Mouse (Mus musculus) forebrain, embryonic 12.5 days (tissue): ENCODE measurements at regions not wholly inside any gene's neighbourhood (a gene's known extent, or its start where the extent isn't known, plus 50 kb on each side); places are given as distances from the start of the nearest gene placed in this dataset.

Experiments used
- ATAC-seq: fragments of 200-750 bp; cut with Nextera tagmentation; 2 replicates; pipeline ENCODE4 v1.8.0; 2017; ENCODE audit warnings: moderate TSS enrichment; ENCODE audit not compliant: low FRiP score
- H3K27ac ChIP-seq: fragments of 300-500 bp; sonication (generic); 2 replicates; pipeline ENCODE4 v1.5.1; 2016; ENCODE audit warnings: mild to moderate bottlenecking
- H3K27me3 ChIP-seq: fragments of 300-500 bp; sonication (generic); 2 replicates; pipeline ENCODE4 v1.6.1; 2016; ENCODE audit warnings: mild to moderate bottlenecking
- H3K36me3 ChIP-seq: fragments of 300-500 bp; sonication (generic); replicated peaks from 2 replicates; pipeline ENCODE4 v1.6.1; 2016; ENCODE audit warnings: mild to moderate bottlenecking
- H3K4me1 ChIP-seq: fragments of 300-500 bp; sonication (generic); 2 replicates; pipeline ENCODE4 v1.6.1; 2016
- H3K4me2 ChIP-seq: fragments of 300-500 bp; sonication (generic); 2 replicates; pipeline ENCODE4 v1.6.1; 2016; ENCODE audit warnings: mild to moderate bottlenecking, moderate library complexity
- H3K4me3 ChIP-seq: fragments of 300-500 bp; sonication (generic); replicated peaks from 2 replicates; pipeline ENCODE4 v1.5.1; 2016; ENCODE audit warnings: mild to moderate bottlenecking
- H3K9ac ChIP-seq: fragments of 300-500 bp; sonication (generic); 2 replicates; pipeline ENCODE4 v1.6.1; 2016; ENCODE audit warnings: mild to moderate bottlenecking
- H3K9me3 ChIP-seq: fragments of 300-500 bp; sonication (generic); 2 replicates; pipeline ENCODE4 v1.6.1; 2016
- WGBS: fragments of 180-500 bp; shearing (Covaris S2); methylation state at CpG from one replicate; pipeline ENCODE4 v1.1.7; 2016; 5-methylcytosine and 5-hydroxymethylcytosine counted together

GRCm38 (mm10) chr6:20555320-20555883, 659.9 kb upstream of the Kcnd2 start:
- Histone ChIP-seq H3K27me3 (no peaks in the 10 kb centered on the region), H3K9me3 (no peaks in the 10 kb centered on the region), H3K36me3 (no peaks in the 10 kb centered on the region), H3K9ac (no peak overlapping the region), H3K27ac (no peak overlapping the region), H3K4me1 (no peaks in the 10 kb centered on the region), H3K4me2 (no peak overlapping the region), H3K4me3 (no peak overlapping the region)
- WGBS: 60% methylated on average over 2 of the region's 2 CpGs
- ATAC-seq: no peak

DNA sequence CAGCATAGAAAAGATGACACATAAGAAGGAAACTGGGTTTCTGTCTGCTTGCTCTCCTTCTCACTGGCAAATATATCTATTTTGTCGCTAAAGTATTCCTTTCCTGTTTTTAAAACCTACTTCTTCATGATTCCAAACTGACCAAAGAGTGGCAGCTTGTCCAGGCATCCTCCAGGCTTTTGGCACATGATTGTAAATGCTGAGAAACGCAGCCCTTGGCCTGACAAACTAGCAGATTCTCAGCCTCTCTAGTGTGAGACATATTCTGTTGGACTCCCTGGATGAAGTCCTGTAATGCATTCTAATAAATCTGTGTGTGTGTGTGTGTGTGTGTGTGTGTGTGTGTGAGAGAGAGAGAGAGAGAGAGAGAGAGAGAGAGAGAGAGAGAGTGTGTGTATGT, 642.7 kb upstream of the Kcnd2 start:
- H3K4me2 ChIP-seq: no peak overlapping the region
- no peak overlapping the region for H3K9ac ChIP-seq
- H3K4me1 ChIP-seq: no peaks in the 10 kb centered on the region
- no peak for ATAC-seq
- H3K4me3 ChIP-seq: no peak overlapping the region
- no peaks in the 10 kb centered on the region for H3K36me3 ChIP-seq
- 85% methylated on average over 2 of the region's 2 CpGs for WGBS
- no peaks in the 10 kb centered on the region for H3K27me3 ChIP-seq
- no peaks in the 10 kb centered on the region for H3K9me3 ChIP-seq
- no peak overlapping the region for H3K27ac ChIP-seq

- 91% methylated on average over 3 of the region's 3 CpGs for WGBS
Observed at GRCm38 (mm10) chr6:20574734-20575133, 640.6 kb upstream of the Kcnd2 start.

GRCm38 (mm10) chr6:20598783-20599182, 616.5 kb upstream of the Kcnd2 start:
- no peaks in the 10 kb centered on the region for H3K4me1 ChIP-seq
- H3K4me3 ChIP-seq: no peak overlapping the region
- 20% methylated on average over 1 of the region's 1 CpGs for WGBS
- H3K27me3 ChIP-seq: no peaks in the 10 kb centered on the region
- H3K9me3 ChIP-seq: no peaks in the 10 kb centered on the region
- H3K36me3 ChIP-seq: no peaks in the 10 kb centered on the region
- no peak overlapping the region for H3K27ac ChIP-seq
- H3K9ac ChIP-seq: no peak overlapping the region
- H3K4me2 ChIP-seq: no peak overlapping the region
- ATAC-seq: peak; percentile 84; the same call in 1 of the 2 replicates

More at GRCm38 (mm10) chr6:20574734-20575133, 640.6 kb upstream of the Kcnd2 start:
- H3K4me2 ChIP-seq: no peak overlapping the region
- no peak overlapping the region for H3K27ac ChIP-seq
- no peaks in the 10 kb centered on the region for H3K27me3 ChIP-seq
- no peaks in the 10 kb centered on the region for H3K4me1 ChIP-seq
- H3K9ac ChIP-seq: no peak overlapping the region
- no peaks in the 10 kb centered on the region for H3K36me3 ChIP-seq
- no peaks in the 10 kb centered on the region for H3K9me3 ChIP-seq
- no peak for ATAC-seq
- H3K4me3 ChIP-seq: no peak overlapping the region

GRCm38 (mm10) chr6:20604170-20604569, 611.1 kb upstream of the Kcnd2 start:
- no peaks in the 10 kb centered on the region for H3K4me1 ChIP-seq
- H3K9ac ChIP-seq: no peak overlapping the region
- H3K9me3 ChIP-seq: no peaks in the 10 kb centered on the region
- H3K36me3 ChIP-seq: no peaks in the 10 kb centered on the region
- no peak overlapping the region for H3K4me3 ChIP-seq
- no peak overlapping the region for H3K4me2 ChIP-seq
- no peak overlapping the region for H3K27ac ChIP-seq
- WGBS: 88% methylated on average over 2 of the region's 2 CpGs
- H3K27me3 ChIP-seq: no peaks in the 10 kb centered on the region
- ATAC-seq: no peak

DNA sequence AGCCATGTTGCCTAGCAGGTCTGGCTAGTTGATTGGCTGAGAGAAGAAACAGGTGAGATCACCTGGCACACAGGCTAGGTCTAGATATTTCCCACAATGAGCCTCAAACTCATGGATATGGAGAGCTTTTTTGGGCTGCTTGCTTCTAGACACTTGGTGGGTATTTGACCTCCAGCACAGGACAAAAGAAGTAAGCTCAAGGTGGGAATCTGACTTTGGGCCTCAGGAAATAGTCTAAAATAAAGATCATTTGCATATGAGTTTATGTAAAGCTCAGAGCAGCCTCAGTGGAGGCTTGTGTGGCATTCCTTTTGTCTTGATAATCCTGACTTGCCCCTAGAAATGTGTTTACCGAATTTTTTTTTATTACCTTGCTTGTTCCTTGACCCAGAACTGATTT, 594.8 kb upstream of the Kcnd2 start:
- no peaks in the 10 kb centered on the region for H3K9me3 ChIP-seq
- no peaks in the 10 kb centered on the region for H3K4me1 ChIP-seq
- no peak overlapping the region for H3K4me2 ChIP-seq
- H3K9ac ChIP-seq: no peak overlapping the region
- ATAC-seq: no peak
- WGBS: 51% methylated on average over 1 of the region's 1 CpGs
- no peaks in the 10 kb centered on the region for H3K27me3 ChIP-seq
- no peak overlapping the region for H3K4me3 ChIP-seq
- no peaks in the 10 kb centered on the region for H3K36me3 ChIP-seq
- no peak overlapping the region for H3K27ac ChIP-seq

- H3K4me1 ChIP-seq: no peaks in the 10 kb centered on the region
- ATAC-seq: no peak
- 75% methylated on average over 3 of the region's 3 CpGs for WGBS
- H3K4me2 ChIP-seq: no peak overlapping the region
- no peak overlapping the region for H3K4me3 ChIP-seq
- no peaks in the 10 kb centered on the region for H3K9me3 ChIP-seq
- H3K9ac ChIP-seq: no peak overlapping the region
- no peak overlapping the region for H3K27ac ChIP-seq
- H3K27me3 ChIP-seq: no peaks in the 10 kb centered on the region
- H3K36me3 ChIP-seq: no peaks in the 10 kb centered on the region
Observed at GRCm38 (mm10) chr6:20626382-20626781, 588.9 kb upstream of the Kcnd2 start.

DNA sequence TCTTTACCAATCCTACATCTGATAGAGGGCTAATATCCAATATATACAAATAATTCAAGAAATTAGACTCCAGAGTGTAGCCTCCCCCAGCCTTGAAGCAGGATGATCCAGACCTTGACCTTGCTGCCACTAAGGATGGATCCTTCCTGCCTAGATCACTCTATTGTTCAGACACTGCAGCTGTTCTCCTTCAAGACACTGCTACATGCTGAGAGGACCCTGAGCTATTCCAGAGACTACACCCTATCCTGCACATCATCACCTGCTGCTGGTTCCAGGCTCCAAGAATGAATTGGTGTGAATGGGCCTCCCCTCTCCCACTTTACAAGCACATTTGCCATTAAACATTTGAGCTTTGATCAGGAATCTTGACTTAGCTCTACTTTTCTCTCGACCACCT, 588.2 kb upstream of the Kcnd2 start:
- no peak overlapping the region for H3K4me3 ChIP-seq
- H3K36me3 ChIP-seq: no peaks in the 10 kb centered on the region
- no peaks in the 10 kb centered on the region for H3K9me3 ChIP-seq
- H3K27ac ChIP-seq: no peak overlapping the region
- ATAC-seq: no peak
- WGBS: 85% methylated on average over 1 of the region's 1 CpGs
- H3K4me2 ChIP-seq: no peak overlapping the region
- no peaks in the 10 kb centered on the region for H3K27me3 ChIP-seq
- H3K4me1 ChIP-seq: no peaks in the 10 kb centered on the region
- H3K9ac ChIP-seq: no peak overlapping the region

DNA sequence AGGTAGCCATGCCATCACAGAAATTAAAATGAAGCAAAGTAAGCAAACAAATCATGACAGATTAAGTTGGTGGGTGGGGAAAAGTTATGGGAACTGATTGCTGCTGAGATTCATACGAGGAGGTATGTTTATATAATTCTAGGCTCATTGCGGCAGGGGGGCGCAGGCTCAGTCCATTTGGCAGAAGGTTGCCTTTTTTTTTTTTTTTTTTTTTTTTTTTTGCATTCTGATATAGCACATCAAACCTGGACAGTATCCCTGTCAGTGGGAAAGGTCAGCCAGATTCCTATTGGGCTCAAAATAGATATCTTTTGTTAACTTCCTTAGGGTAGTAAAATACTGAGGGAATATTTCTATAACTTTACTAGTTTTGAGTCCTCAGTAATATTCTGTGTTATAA, 575.0 kb upstream of the Kcnd2 start:
- 89% methylated on average over 3 of the region's 3 CpGs for WGBS
- no peak for ATAC-seq
- no peaks in the 10 kb centered on the region for H3K36me3 ChIP-seq
- H3K27ac ChIP-seq: no peak overlapping the region
- no peaks in the 10 kb centered on the region for H3K4me1 ChIP-seq
- H3K9me3 ChIP-seq: no peaks in the 10 kb centered on the region
- no peak overlapping the region for H3K4me3 ChIP-seq
- no peaks in the 10 kb centered on the region for H3K27me3 ChIP-seq
- H3K9ac ChIP-seq: no peak overlapping the region
- H3K4me2 ChIP-seq: no peak overlapping the region

DNA sequence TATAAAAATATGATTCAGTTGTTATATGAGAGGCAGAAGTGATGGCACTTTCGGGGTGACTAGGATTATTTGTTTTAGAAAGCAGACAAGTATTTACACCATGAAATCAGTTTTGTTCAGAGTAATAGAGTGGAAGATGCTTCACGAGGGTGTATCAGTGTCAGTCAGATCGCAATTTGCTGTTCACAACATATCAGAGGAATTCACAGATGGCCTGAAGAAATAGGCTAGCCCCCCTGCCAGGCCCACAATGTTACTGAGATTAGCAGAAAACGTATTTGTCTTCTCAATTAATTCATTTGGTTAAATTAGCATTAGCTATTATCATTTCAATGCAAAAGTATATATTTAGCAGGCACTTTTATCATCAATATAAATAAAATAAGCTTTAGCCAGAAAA, 573.9 kb upstream of the Kcnd2 start:
- Histone ChIP-seq H3K27me3 (no peaks in the 10 kb centered on the region), H3K4me1 (no peaks in the 10 kb centered on the region), H3K27ac (no peak overlapping the region), H3K36me3 (no peaks in the 10 kb centered on the region), H3K9me3 (no peaks in the 10 kb centered on the region), H3K4me3 (no peak overlapping the region), H3K4me2 (no peak overlapping the region), H3K9ac (no peak overlapping the region)
- ATAC-seq: no peak
- 57% methylated on average over 4 of the region's 4 CpGs for WGBS

DNA sequence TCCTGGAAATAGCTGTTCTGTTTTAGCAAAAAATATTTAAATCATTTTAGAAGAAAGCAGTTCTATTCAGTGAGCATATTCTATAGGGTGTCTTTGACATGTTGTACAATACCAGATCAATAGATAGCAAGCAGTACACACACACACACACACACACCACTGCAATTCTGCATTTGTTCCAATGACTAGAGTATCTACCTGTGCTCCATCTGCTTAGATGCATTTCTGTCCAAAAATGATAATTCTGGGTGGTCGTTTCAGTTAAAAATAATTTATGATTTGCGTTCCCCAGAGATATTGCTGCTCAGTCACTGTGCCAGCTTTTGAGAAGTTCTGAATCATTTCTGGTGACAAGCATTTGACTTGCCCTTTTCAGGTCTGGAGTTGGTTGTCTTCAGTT, 573.5 kb upstream of the Kcnd2 start:
- 89% methylated on average over 2 of the region's 2 CpGs for WGBS

DNA sequence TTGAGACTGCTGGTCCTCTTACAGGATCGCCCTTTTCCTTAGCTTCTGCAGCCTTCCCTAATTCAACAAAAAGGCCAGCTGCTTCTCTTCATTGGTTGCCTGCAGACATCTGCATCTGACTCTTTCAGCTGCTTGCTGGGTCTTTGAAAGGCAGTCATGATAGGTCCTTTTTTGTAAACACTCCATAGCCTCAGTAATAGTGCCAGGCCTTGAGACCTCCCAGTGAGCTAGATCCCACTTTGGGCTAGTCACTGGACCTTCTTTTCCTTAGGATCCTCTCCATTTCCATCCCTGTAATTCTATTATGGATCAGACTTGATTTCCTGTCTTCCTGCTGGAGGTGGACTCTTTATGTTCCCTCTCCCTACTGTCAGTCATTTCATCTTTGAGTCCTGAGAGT, 558.3 kb upstream of the Kcnd2 start:
- Histone ChIP-seq H3K36me3 (no peaks in the 10 kb centered on the region), H3K4me1 (no peaks in the 10 kb centered on the region), H3K27ac (no peak overlapping the region), H3K9me3 (no peaks in the 10 kb centered on the region), H3K27me3 (no peaks in the 10 kb centered on the region), H3K4me3 (no peak overlapping the region), H3K4me2 (no peak overlapping the region), H3K9ac (no peak overlapping the region)
- 88% methylated on average over 1 of the region's 1 CpGs for WGBS
- no peak for ATAC-seq

More for the DNA sequence above, 573.5 kb upstream of the Kcnd2 start:
- Histone ChIP-seq H3K36me3 (no peaks in the 10 kb centered on the region), H3K27ac (no peak overlapping the region), H3K4me3 (no peak overlapping the region), H3K4me1 (no peaks in the 10 kb centered on the region), H3K27me3 (no peaks in the 10 kb centered on the region), H3K9me3 (no peaks in the 10 kb centered on the region), H3K9ac (no peak overlapping the region), H3K4me2 (no peak overlapping the region)
- no peak for ATAC-seq

DNA sequence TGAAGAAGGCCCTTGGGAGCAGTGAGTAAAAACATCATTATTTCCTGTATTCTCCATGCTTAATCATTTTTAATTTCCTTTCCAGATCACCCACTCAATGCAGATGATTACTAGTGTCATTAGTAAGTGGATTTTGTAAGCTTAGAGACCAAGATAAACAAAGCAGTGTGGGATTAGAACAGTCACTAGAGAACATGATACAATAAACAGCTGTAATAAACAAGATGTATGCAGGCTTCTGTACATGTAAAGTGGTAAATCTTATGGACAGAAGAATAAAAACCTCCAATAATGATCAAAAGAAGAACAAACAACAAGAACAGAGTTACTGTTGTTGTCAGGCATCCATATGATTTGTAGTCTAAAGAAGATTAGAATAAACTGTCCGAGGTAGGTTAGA, 542.1 kb upstream of the Kcnd2 start:
- Histone ChIP-seq H3K27ac (no peak overlapping the region), H3K4me3 (no peak overlapping the region), H3K4me1 (no peaks in the 10 kb centered on the region), H3K27me3 (no peaks in the 10 kb centered on the region), H3K36me3 (no peaks in the 10 kb centered on the region), H3K9me3 (no peaks in the 10 kb centered on the region), H3K4me2 (no peak overlapping the region), H3K9ac (no peak overlapping the region)
- ATAC-seq: no peak
- 58% methylated on average over 1 of the region's 1 CpGs for WGBS
